Mouse (Mus musculus) lung, postnatal 0 days (tissue): ENCODE measurements around the gene Eif1.

Source experiments
- CTCF ChIP-seq: IDR thresholded peaks from 2 replicates; pipeline ENCODE4 v1.5.1; 2016; ENCODE audit warnings: antibody characterized with exemption, mild to moderate bottlenecking
- EP300 ChIP-seq: IDR thresholded peaks from 2 replicates; pipeline ENCODE4 v1.6.1; 2016; ENCODE audit warnings: antibody characterized with exemption, mild to moderate bottlenecking, control low read depth

DNA sequence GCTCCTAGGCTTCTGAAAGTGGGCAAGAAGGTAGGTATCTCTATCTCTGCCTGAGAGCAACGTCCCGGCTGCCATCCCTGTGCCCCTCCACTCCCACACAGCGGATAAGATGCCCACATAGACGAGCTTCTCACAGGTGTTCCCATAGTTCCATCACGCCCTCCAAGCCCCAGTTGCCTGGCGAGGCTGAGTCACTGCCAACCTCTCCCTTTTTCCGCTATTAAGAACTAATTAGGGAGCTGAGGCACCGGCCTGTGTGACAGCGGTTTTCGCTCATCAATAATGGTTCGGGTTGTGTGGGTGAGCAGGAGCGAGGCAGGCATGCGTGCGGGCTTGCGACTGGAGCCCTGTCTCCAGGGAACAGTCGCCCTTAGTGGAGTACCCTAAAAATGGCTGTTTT, 10.6 kb downstream of the Eif1 start:
- no peak for TF ChIP-seq EP300
- TF ChIP-seq CTCF = no peak
